Mouse (Mus musculus): ENCODE measurements around the gene Gatb. TPM values are rescaled to one million over a fixed set of nuclear protein-coding genes. Genes with fewer than 3 reads are reported as not detected.

Gene Gatb
- total RNA-seq, 2 experiments from 2014 or later = 20.0 to 24.3 TPM

Other genes with a start within 250 kb of the Gatb start
- 10 to 100 TPM; 11.1 to 15.5 TPM for gene Fam160a1, start 243.2 kb downstream of the Gatb start, total RNA-seq (2021)

Measured in layer of hippocampus, postnatal 36 days (tissue).